ENCODE assay signal across 10 mouse cellular contexts in genomic region chr2:146290871-146291637, GRCm38 (mm10).
DNase-seq lines count a peak whose midpoint lies in the region; ATAC-seq and TF ChIP-seq lines count a peak whose summit lies in the region.
"Had no signal": no experiment of that assay in that cellular context is flagged by ENCODE, and none has a peak within 500 bp of the region (broad histone marks: within the 10 kb centered on the region; RNA-seq: fewer than 3 reads in every experiment).

No protein-coding gene starts in this region.

- no peak overlapping the region for H3K4me2 ChIP-seq in intestine, embryonic 14.5 days (ENCODE audit: low read length)
- no peak overlapping the region for H3K4me2 ChIP-seq in intestine, postnatal 0 days (replicated peaks; ENCODE audit: low read depth)
- no peak overlapping the region for H3K4me2 ChIP-seq in hindbrain, embryonic 13.5 days

- peak; percentile 68; the same call in 1 of the 2 replicates for ATAC-seq in intestine, embryonic 14.5 days (replicated peaks; ENCODE audit: low FRiP score, low TSS enrichment, low read depth)
- ATAC-seq in intestine, postnatal 0 days, result no peak
- ATAC-seq in hindbrain, embryonic 13.5 days (ENCODE audit: low FRiP score), result peak; percentile 91

- H3K4me3 ChIP-seq in intestine, embryonic 14.5 days (ENCODE audit: low read depth, low read length), result no peak overlapping the region
- H3K4me3 ChIP-seq in intestine, postnatal 0 days (ENCODE audit: low read depth, low read length), result no peak overlapping the region
- no peak overlapping the region for H3K4me3 ChIP-seq in hindbrain, embryonic 13.5 days

- DNase-seq in intestine, embryonic 14.5 days (ENCODE audit: low spot score), result no peak
- DNase-seq in left cerebral cortex, postnatal 4 days, result peak; percentile 89
- peak; percentile 58 to 66 for DNase-seq in right cerebral cortex, adult 2 months (ENCODE audit: low spot score in 2 of 2)
- DNase-seq in lung, postnatal 14 days, result no peak
- DNase-seq in adrenal gland, postnatal 25 days, result no peak
- no peak for DNase-seq in lung, adult 18-20 months

- H3K9ac ChIP-seq in intestine, embryonic 14.5 days (ENCODE audit: low read length), result no peak overlapping the region
- H3K9ac ChIP-seq in intestine, postnatal 0 days (ENCODE audit: low read depth, low read length), result no peak overlapping the region
- H3K9ac ChIP-seq in hindbrain, embryonic 13.5 days, result 0 out of 2 replicates have a peak overlapping the region, but pooled peaks have one; percentile 26
- H3K9ac ChIP-seq: liver, embryonic 14.5 days had no signal

- no peaks in the 10 kb centered on the region for H3K27me3 ChIP-seq in intestine, embryonic 14.5 days (replicated peaks; ENCODE audit: control insufficient read depth, insufficient read depth, low read length)
- H3K27me3 ChIP-seq in intestine, postnatal 0 days (replicated peaks; ENCODE audit: control insufficient read depth, insufficient read depth, low read length), result no peaks in the 10 kb centered on the region
- H3K27me3 ChIP-seq in hindbrain, embryonic 13.5 days, result peaks cover 9% of the 10 kb centered on the region; the same call in 1 of the 2 replicates
- H3K27me3 ChIP-seq: CH12.LX had no signal

- intact Hi-C loops in left cerebral cortex, postnatal 4 days (cut with DNase I), result no loop called here

- no peaks in the 10 kb centered on the region for H3K36me3 ChIP-seq in intestine, embryonic 14.5 days (ENCODE audit: control insufficient read depth, insufficient read depth, low read length)
- peaks cover 3% of the 10 kb centered on the region; the same call in 1 of the 2 replicates for H3K36me3 ChIP-seq in intestine, postnatal 0 days (ENCODE audit: control insufficient read depth, insufficient read depth)
- no peaks in the 10 kb centered on the region for H3K36me3 ChIP-seq in hindbrain, embryonic 13.5 days

- H3K27ac ChIP-seq in intestine, embryonic 14.5 days (ENCODE audit: low read depth), result no peak overlapping the region
- H3K27ac ChIP-seq in intestine, postnatal 0 days (ENCODE audit: low read depth, low read length), result no peak overlapping the region
- H3K27ac ChIP-seq in hindbrain, embryonic 13.5 days, result peak overlapping the region; percentile 79
- H3K27ac ChIP-seq: liver, embryonic 14.5 days had no signal

- TF ChIP-seq CTCF in intestine, postnatal 0 days (IDR thresholded peaks at IDR 0.05; ENCODE audit: low read depth), result no peak

- no peaks in the 10 kb centered on the region for H3K4me1 ChIP-seq in intestine, embryonic 14.5 days (replicated peaks; ENCODE audit: control insufficient read depth, insufficient read depth, low read length)
- H3K4me1 ChIP-seq in intestine, postnatal 0 days (replicated peaks; ENCODE audit: control insufficient read depth, insufficient read depth, low read length), result no peaks in the 10 kb centered on the region
- H3K4me1 ChIP-seq in hindbrain, embryonic 13.5 days (replicated peaks), result peaks cover 35% of the 10 kb centered on the region

- 41% methylated on average over 14 of the region's 14 CpGs for WGBS in intestine, embryonic 14.5 days
- WGBS in intestine, postnatal 0 days, result 58% methylated on average over 14 of the region's 14 CpGs
- 8% methylated on average over 14 of the region's 14 CpGs for WGBS in hindbrain, embryonic 13.5 days

- H3K9me3 ChIP-seq in intestine, embryonic 14.5 days (ENCODE audit: control insufficient read depth, low read length), result no peaks in the 10 kb centered on the region
- no peaks in the 10 kb centered on the region for H3K9me3 ChIP-seq in intestine, postnatal 0 days (ENCODE audit: control insufficient read depth)
- H3K9me3 ChIP-seq in hindbrain, embryonic 13.5 days, result no peaks in the 10 kb centered on the region

Comparison
In these comparisons a context has a peak if more than half of its experiments do, and no peak if none do; other contexts are left out.
1. DNase-seq: peak in left cerebral cortex, postnatal 4 days (single experiment) and right cerebral cortex, adult 2 months (2 of 2); none in intestine, embryonic 14.5 days (single experiment), lung, postnatal 14 days (single experiment), adrenal gland, postnatal 25 days (single experiment) and lung, adult 18-20 months (0 of 2).